Mouse (Mus musculus) spleen, adult 2 months (tissue): ENCODE results near the gene Zfhx3. TPM values are rescaled to one million over a fixed set of nuclear protein-coding genes. Genes with fewer than 3 reads are reported as not detected.

ENCODE experiments used
- DNase-seq, 2 experiments: peaks; one replicate each; pipeline versions ENCODE4 v3.0.0 to v3.0.0-alpha.2; 2012 to 2021; ENCODE audit warnings: low spot score in 2 of 2, low read depth in 1 of 2
- H3K27ac ChIP-seq: fragments of 200-500 bp; 2 replicates; pipeline ENCODE4 v1.5.1; 2012; ENCODE audit warnings: low read length, inconsistent platforms; ENCODE audit not compliant: insufficient read depth
- H3K27me3 ChIP-seq: fragments of 200-500 bp; 2 replicates; pipeline ENCODE4 v1.6.1; 2012; ENCODE audit warnings: mild to moderate bottlenecking, moderate library complexity, low read length, inconsistent platforms; ENCODE audit not compliant: control insufficient read depth, insufficient read depth
- H3K36me3 ChIP-seq: fragments of 200-500 bp; 2 replicates; pipeline ENCODE4 v1.6.1; 2012; ENCODE audit warnings: mild to moderate bottlenecking, low read length, inconsistent platforms; ENCODE audit not compliant: control insufficient read depth, insufficient read depth
- H3K4me1 ChIP-seq: fragments of 200-500 bp; 2 replicates; pipeline ENCODE4 v1.6.1; 2011; ENCODE audit warnings: inconsistent platforms; ENCODE audit not compliant: control insufficient read depth, insufficient read depth, insufficient read length
- H3K4me3 ChIP-seq: fragments of 200-500 bp; 2 replicates; pipeline ENCODE4 v1.5.1; 2011; ENCODE audit warnings: mild to moderate bottlenecking, inconsistent platforms; ENCODE audit not compliant: insufficient read depth, insufficient read length; ENCODE audit errors: extremely low read depth
- CTCF ChIP-seq: fragments of 200-500 bp; IDR thresholded peaks from 2 replicates; pipeline ENCODE4 v1.5.1; 2011; ENCODE audit warnings: mild to moderate bottlenecking, inconsistent platforms; ENCODE audit not compliant: insufficient read depth, insufficient read length, insufficient replicate concordance; ENCODE audit errors: extremely low read depth
- POLR2A ChIP-seq: fragments of 200-500 bp; IDR thresholded peaks from 2 replicates; pipeline ENCODE4 v1.6.1; 2011; ENCODE audit warnings: low read depth, low read length, inconsistent platforms
- WGBS: fragments of 180-500 bp; shearing (Covaris S2); methylation state at CpG from one replicate; pipeline ENCODE4 v1.1.7; 2018; 5-methylcytosine and 5-hydroxymethylcytosine counted together
- polyA plus RNA-seq: library from polyadenylated mRNA; depleted of rRNA; stranded (reverse); fragments of >200 nt; gene quantifications from 2 replicates; pipeline ENCODE4 v1.2.3, GENCODE M21; 2012

The Zfhx3 gene
- polyA plus RNA-seq, 1 experiment = 1.5 TPM

- H3K4me3 ChIP-seq = no peak overlapping the region
- no peaks in the 10 kb centered on the region for H3K36me3 ChIP-seq
- H3K27ac ChIP-seq = no peak overlapping the region
- H3K27me3 ChIP-seq = no peaks in the 10 kb centered on the region
- no peak for DNase-seq
- no peaks in the 10 kb centered on the region for H3K4me1 ChIP-seq
- no peak for TF ChIP-seq POLR2A
- TF ChIP-seq CTCF = no peak
- 80% methylated on average over 7 of the region's 7 CpGs for WGBS
Observed at GRCm38 (mm10) chr8:108246934-108247417, 304.5 kb downstream of the Zfhx3 start.

DNA sequence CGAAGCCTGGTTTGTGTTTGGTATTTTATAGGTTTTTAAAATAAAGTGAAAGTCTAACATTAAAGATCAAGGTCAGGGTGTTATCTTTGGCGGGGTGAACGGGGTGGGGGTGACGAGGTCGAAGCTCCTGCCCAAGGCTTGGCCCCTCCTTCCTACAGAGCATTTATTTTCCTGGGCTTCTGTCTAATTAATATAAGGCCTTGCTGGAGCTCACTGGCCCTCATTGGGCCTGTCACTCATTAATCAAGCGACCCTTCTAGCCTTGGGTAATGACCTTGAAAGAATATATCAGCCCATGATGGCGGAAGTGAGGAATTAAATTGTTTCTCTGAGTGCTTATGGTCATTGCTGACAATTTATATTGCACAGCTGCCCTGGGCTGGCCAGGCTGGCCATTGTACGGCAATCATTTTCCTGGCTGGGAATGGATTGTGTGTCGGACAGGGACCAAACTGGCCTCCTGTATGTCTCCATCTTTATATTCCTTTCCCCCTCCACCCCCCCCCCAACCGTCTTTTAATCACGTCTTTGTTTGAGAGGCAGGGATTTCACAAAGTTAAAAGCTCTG is 322.2 kb downstream of the Zfhx3 start:
- no peak for TF ChIP-seq POLR2A
- TF ChIP-seq CTCF = no peak
- no peak overlapping the region for H3K4me3 ChIP-seq
- no peak overlapping the region for H3K27ac ChIP-seq
- H3K27me3 ChIP-seq = no peaks in the 10 kb centered on the region
- no peaks in the 10 kb centered on the region for H3K4me1 ChIP-seq
- DNase-seq = no peak
- H3K36me3 ChIP-seq = no peaks in the 10 kb centered on the region
- 86% methylated on average over 11 of the region's 11 CpGs for WGBS

DNA sequence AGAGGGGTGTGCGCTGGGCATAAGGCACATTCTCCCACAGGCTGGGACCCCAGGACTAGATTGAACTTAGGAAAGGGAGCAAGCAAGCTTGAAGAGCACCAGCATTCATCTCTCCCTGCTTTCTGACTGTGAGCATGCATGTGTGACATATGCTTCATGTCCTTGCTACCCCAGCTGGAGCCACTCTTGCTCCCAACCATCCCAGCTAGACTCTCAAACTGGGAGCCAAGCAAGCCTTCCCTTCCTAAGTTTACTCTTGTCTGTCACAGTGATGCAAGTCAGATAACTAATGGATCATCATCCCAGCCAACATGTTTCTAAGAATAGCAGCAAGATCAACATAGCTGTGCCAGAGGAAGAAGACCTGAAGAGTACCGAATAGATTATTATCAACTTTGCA is 335.5 kb downstream of the Zfhx3 start:
- H3K27me3 ChIP-seq = no peaks in the 10 kb centered on the region
- 90% methylated on average over 2 of the region's 2 CpGs for WGBS
- no peaks in the 10 kb centered on the region for H3K4me1 ChIP-seq
- no peaks in the 10 kb centered on the region for H3K36me3 ChIP-seq
- no peak for DNase-seq
- no peak overlapping the region for H3K27ac ChIP-seq
- H3K4me3 ChIP-seq = no peak overlapping the region
- TF ChIP-seq POLR2A = no peak
- no peak for TF ChIP-seq CTCF

DNA sequence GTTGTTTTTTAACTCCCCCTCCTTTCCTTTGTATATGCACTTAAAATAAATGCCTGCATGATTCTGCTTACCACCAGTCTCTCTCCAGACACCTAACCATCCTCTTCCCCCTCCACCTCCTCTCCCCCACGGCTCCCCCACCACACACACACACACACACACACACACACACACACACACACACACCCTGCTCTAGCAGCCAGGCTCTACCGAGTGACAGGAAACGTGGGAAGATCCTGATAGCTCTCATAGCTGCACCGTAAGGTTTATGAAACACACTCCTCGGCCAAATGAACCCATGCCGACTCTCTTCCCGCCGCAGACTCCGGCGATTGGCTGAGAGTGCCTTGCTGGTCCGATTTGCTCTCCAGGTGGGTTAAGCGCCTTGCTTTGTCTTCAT is 339.5 kb downstream of the Zfhx3 start:
- Histone ChIP-seq H3K4me3 (no peak overlapping the region), H3K27me3 (no peaks in the 10 kb centered on the region), H3K4me1 (no peaks in the 10 kb centered on the region), H3K36me3 (no peaks in the 10 kb centered on the region), H3K27ac (no peak overlapping the region)
- 12% methylated on average over 12 of the region's 12 CpGs for WGBS
- DNase-seq = no peak
- TF ChIP-seq CTCF (no peak), POLR2A (no peak)

GRCm38 (mm10) chr8:108286117-108286516 is 343.7 kb downstream of the Zfhx3 start:
- H3K4me1 ChIP-seq = no peaks in the 10 kb centered on the region
- no peaks in the 10 kb centered on the region for H3K36me3 ChIP-seq
- no peak overlapping the region for H3K27ac ChIP-seq
- H3K27me3 ChIP-seq = no peaks in the 10 kb centered on the region
- 2% methylated on average over 5 of the region's 5 CpGs for WGBS
- DNase-seq = no peak
- TF ChIP-seq POLR2A (no peak), CTCF (no peak)
- H3K4me3 ChIP-seq = no peak overlapping the region

- WGBS = 87% methylated on average over 9 of the region's 9 CpGs
- no peak for DNase-seq
Observed at GRCm38 (mm10) chr8:108300964-108301615, 358.6 kb downstream of the Zfhx3 start.

DNA sequence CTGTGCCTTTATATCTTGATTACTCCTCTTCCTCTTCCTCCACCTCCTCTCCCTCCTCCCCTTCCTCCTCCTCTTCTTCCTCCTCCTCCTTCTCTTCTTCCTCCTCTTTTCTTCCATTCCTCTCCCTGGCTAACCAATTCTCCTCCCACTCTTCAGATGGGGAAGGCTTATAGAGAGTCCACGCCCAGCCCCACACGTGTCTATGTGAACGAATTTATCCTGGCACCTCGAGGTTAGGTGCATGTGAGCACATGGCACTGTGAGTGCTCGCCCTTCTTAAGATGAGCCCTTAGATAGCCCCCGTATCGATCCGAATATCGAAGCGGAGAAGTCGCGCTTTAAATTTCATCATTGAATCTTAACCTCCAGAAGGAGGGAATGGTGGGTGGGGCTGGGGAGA is 359.2 kb downstream of the Zfhx3 start:
- Histone ChIP-seq H3K27ac (no peak overlapping the region), H3K4me1 (no peaks in the 10 kb centered on the region), H3K4me3 (no peak overlapping the region), H3K27me3 (no peaks in the 10 kb centered on the region), H3K36me3 (no peaks in the 10 kb centered on the region)
- 88% methylated on average over 12 of the region's 12 CpGs for WGBS
- DNase-seq = no peak
- no peak for TF ChIP-seq POLR2A
- TF ChIP-seq CTCF = no peak

More at GRCm38 (mm10) chr8:108300964-108301615, 358.6 kb downstream of the Zfhx3 start:
- TF ChIP-seq CTCF = no peak
- no peak for TF ChIP-seq POLR2A
- Histone ChIP-seq H3K4me3 (no peak overlapping the region), H3K27ac (no peak overlapping the region), H3K36me3 (no peaks in the 10 kb centered on the region), H3K4me1 (no peaks in the 10 kb centered on the region), H3K27me3 (no peaks in the 10 kb centered on the region)
